Mouse (Mus musculus) spleen, adult 2 months (tissue): ENCODE measurements around the gene Tuba3a.

Experiments used
- CTCF ChIP-seq: fragments of 200-500 bp; IDR thresholded peaks from 2 replicates; pipeline ENCODE4 v1.5.1; 2011; ENCODE audit warnings: mild to moderate bottlenecking, inconsistent platforms; ENCODE audit not compliant: insufficient read depth, insufficient read length, insufficient replicate concordance; ENCODE audit errors: extremely low read depth
- POLR2A ChIP-seq: fragments of 200-500 bp; IDR thresholded peaks from 2 replicates; pipeline ENCODE4 v1.6.1; 2011; ENCODE audit warnings: low read depth, low read length, inconsistent platforms

- no peak for TF ChIP-seq POLR2A
- no peak for TF ChIP-seq CTCF
These were observed 44.3 kb downstream of the Tuba3a start for GRCm38 (mm10) chr6:125241566-125241965.
